Mouse (Mus musculus) CH12.LX (cell line): ENCODE data around the gene Tbx6. TPM values are rescaled to one million over a fixed set of nuclear protein-coding genes. Genes with fewer than 3 reads are reported as not detected.

Experiments used
- DNase-seq: peaks from one replicate; pipeline ENCODE4 v3.0.0-alpha.2; 2013; ENCODE audit errors: extremely low read depth
- H3K27ac ChIP-seq: 2 replicates; pipeline ENCODE4 v1.5.1; 2012; ENCODE audit warnings: low read depth, mild to moderate bottlenecking, control low read depth, moderate library complexity; ENCODE audit not compliant: insufficient read depth
- H3K27me3 ChIP-seq: replicated peaks from 2 replicates; pipeline ENCODE3; 2012; ENCODE audit warnings: inconsistent platforms
- H3K36me3 ChIP-seq, 2 experiments: replicated peaks in 1 of 2; 2 replicates each; pipeline versions ENCODE3 to v1.6.1; 2012; ENCODE audit warnings: inconsistent platforms in 1 of 2, low read length in 1 of 2, mild to moderate bottlenecking in 1 of 2, mixed read lengths in 1 of 2, moderate library complexity in 1 of 2; ENCODE audit not compliant: control insufficient read depth in 1 of 2, insufficient read depth in 1 of 2
- H3K4me1 ChIP-seq, 2 experiments: 2 replicates each; pipeline ENCODE4 v1.6.1; 2012; ENCODE audit warnings: inconsistent platforms in 1 of 2, moderate library complexity in 1 of 2; ENCODE audit not compliant: insufficient read depth in 2 of 2, control insufficient read depth in 1 of 2
- H3K4me2 ChIP-seq: 2 replicates; pipeline ENCODE4 v1.6.1; 2012; ENCODE audit warnings: low read depth, mild to moderate bottlenecking, control low read depth; ENCODE audit not compliant: poor library complexity, insufficient read depth, severe bottlenecking
- H3K4me3 ChIP-seq, 3 experiments: fragments of 150-350 bp in 1 of 3; sonication (generic) in 1 of 3; replicated peaks in 1 of 3; 2 replicates each; pipeline versions ENCODE3 to v1.5.1; 2011 to 2012; ENCODE audit warnings: low read depth in 2 of 3, low read length in 2 of 3, mild to moderate bottlenecking in 2 of 3, moderate library complexity in 2 of 3, control low read depth in 1 of 3, improper control_type of control experiment in 1 of 3, inconsistent platforms in 1 of 3, mixed read lengths in 1 of 3; ENCODE audit not compliant: poor library complexity in 1 of 3
- H3K79me2 ChIP-seq: replicated peaks from 2 replicates; pipeline ENCODE4 v1.6.1; 2012; ENCODE audit warnings: mild to moderate bottlenecking, moderate library complexity; ENCODE audit not compliant: control insufficient read depth, poor library complexity, insufficient read depth, severe bottlenecking; ENCODE audit errors: extremely low read depth
- H3K9ac ChIP-seq: 2 replicates; pipeline ENCODE4 v1.6.1; 2012; ENCODE audit warnings: low read depth, mild to moderate bottlenecking, control low read depth, moderate library complexity; ENCODE audit not compliant: insufficient read depth
- H3K9me3 ChIP-seq: replicated peaks from 2 replicates; pipeline ENCODE3; 2012; ENCODE audit warnings: low read length, inconsistent platforms, mixed read lengths
- CHD2 ChIP-seq: IDR thresholded peaks from 2 replicates; pipeline ENCODE4 v1.6.1; 2011; ENCODE audit warnings: low read length, improper control_type of control experiment
- CTCF ChIP-seq, 2 experiments: IDR thresholded peaks in 1 of 2; conservative IDR thresholded peaks in 1 of 2; 2 replicates each; pipeline ENCODE4 v1.5.1; 2011 to 2012; ENCODE audit warnings: low read depth in 2 of 2, low read length in 2 of 2, improper control_type of control experiment in 1 of 2, inconsistent platforms in 1 of 2, mild to moderate bottlenecking in 1 of 2, moderate library complexity in 1 of 2
- E2F4 ChIP-seq: IDR thresholded peaks from 2 replicates; pipeline ENCODE4 v1.6.1; 2011; ENCODE audit warnings: low read depth, low read length, improper control_type of control experiment; ENCODE audit not compliant: insufficient replicate concordance
- IRF4 ChIP-seq: IDR thresholded peaks from 2 replicates; pipeline ENCODE4 v1.6.1; 2014; ENCODE audit warnings: low read depth, mild to moderate bottlenecking, inconsistent platforms, low read length, improper control_type of control experiment
- JUN ChIP-seq: IDR thresholded peaks from 2 replicates; pipeline ENCODE4 v1.6.1; 2011; ENCODE audit warnings: low read depth, mild to moderate bottlenecking, low read length, improper control_type of control experiment, moderate library complexity; ENCODE audit not compliant: insufficient read depth
- KAT2A ChIP-seq: IDR thresholded peaks from 2 replicates; pipeline ENCODE4 v1.6.1; 2012; ENCODE audit warnings: low read length, improper control_type of control experiment, inconsistent platforms; ENCODE audit not compliant: insufficient replicate concordance
- MAFK ChIP-seq: IDR thresholded peaks from 2 replicates; pipeline ENCODE4 v1.6.1; 2011; ENCODE audit warnings: low read length, improper control_type of control experiment; ENCODE audit not compliant: insufficient replicate concordance
- MEF2A ChIP-seq: IDR thresholded peaks from 2 replicates; pipeline ENCODE4 v1.6.1; 2014; ENCODE audit warnings: low read depth, mild to moderate bottlenecking, inconsistent platforms, low read length, improper control_type of control experiment, borderline replicate concordance
- PAX5 ChIP-seq: IDR thresholded peaks from 2 replicates; pipeline ENCODE4 v1.6.1; 2012; ENCODE audit warnings: low read length, inconsistent platforms, mixed read lengths
- RCOR1 ChIP-seq: conservative IDR thresholded peaks from 2 replicates; pipeline ENCODE4 v1.6.1; 2012; ENCODE audit warnings: low read depth, mild to moderate bottlenecking, inconsistent platforms, low read length, improper control_type of control experiment
- SIN3A ChIP-seq: IDR thresholded peaks from 2 replicates; pipeline ENCODE4 v1.6.1; 2012; ENCODE audit warnings: low read length, improper control_type of control experiment, inconsistent platforms
- TCF12 ChIP-seq: IDR thresholded peaks from 2 replicates; pipeline ENCODE4 v1.6.1; 2014; ENCODE audit warnings: low read depth, mild to moderate bottlenecking, inconsistent platforms, low read length, improper control_type of control experiment
- UBTF ChIP-seq: IDR thresholded peaks from 2 replicates; pipeline ENCODE4 v1.6.1; 2012; ENCODE audit warnings: low read depth, mild to moderate bottlenecking, inconsistent platforms, low read length, improper control_type of control experiment, moderate library complexity
- USF1 ChIP-seq: IDR thresholded peaks from 2 replicates; pipeline ENCODE4 v1.6.1; 2014; ENCODE audit warnings: low read depth, mild to moderate bottlenecking, inconsistent platforms, low read length, improper control_type of control experiment
- ZC3H11A ChIP-seq: IDR thresholded peaks from 2 replicates; pipeline ENCODE4 v1.6.1; 2012; ENCODE audit warnings: low read depth, mild to moderate bottlenecking, inconsistent platforms, low read length, improper control_type of control experiment
- ZKSCAN1 ChIP-seq: IDR thresholded peaks from 2 replicates; pipeline ENCODE4 v1.6.1; 2012; ENCODE audit warnings: low read depth, inconsistent platforms, low read length, improper control_type of control experiment, borderline replicate concordance
- ZNF384 ChIP-seq: IDR thresholded peaks from 2 replicates; pipeline ENCODE4 v1.6.1; 2012; ENCODE audit warnings: low read depth, low read length, improper control_type of control experiment, inconsistent platforms
- dilution Hi-C: fragments of 300-500 bp; cut with MboI; formaldehyde crosslinking; loops from 2 replicates; pipeline ENCODE4 v1.14.3; 2020; ENCODE audit warnings: low sequenced_read_pairs; ENCODE audit not compliant: extremely low pct_unique_long_range_greater_than_20kb, extremely low pct_ligation_motif_present
- in situ Hi-C: fragments of 300-500 bp; cut with MboI; formaldehyde crosslinking; loops from 3 replicates; pipeline ENCODE4 v1.14.3; 2019; ENCODE audit warnings: low sequenced_read_pairs, low pct_ligation_motif_present, low pct_unique_long_range_greater_than_20kb, mixed read lengths
- polyA plus RNA-seq: library from polyadenylated mRNA; unstranded; fragments of >175 nt; gene quantifications from 2 replicates; pipeline ENCODE4 v1.2.1, GENCODE M21; 2012; ENCODE audit warnings: low read depth; ENCODE audit not compliant: insufficient read length
- total RNA-seq, 2 experiments: library from RNA; depleted of rRNA; stranded (reverse); fragments of 300-350 nt in 1 of 2; fragments of >200 nt in 1 of 2; gene quantifications; 2 replicates each; pipeline ENCODE4 v1.2.3; 2012 to 2014

Tbx6 gene
- total and polyA plus RNA-seq, 3 experiments, result 12.8 to 31.5 (median 15.8) TPM

DNA sequence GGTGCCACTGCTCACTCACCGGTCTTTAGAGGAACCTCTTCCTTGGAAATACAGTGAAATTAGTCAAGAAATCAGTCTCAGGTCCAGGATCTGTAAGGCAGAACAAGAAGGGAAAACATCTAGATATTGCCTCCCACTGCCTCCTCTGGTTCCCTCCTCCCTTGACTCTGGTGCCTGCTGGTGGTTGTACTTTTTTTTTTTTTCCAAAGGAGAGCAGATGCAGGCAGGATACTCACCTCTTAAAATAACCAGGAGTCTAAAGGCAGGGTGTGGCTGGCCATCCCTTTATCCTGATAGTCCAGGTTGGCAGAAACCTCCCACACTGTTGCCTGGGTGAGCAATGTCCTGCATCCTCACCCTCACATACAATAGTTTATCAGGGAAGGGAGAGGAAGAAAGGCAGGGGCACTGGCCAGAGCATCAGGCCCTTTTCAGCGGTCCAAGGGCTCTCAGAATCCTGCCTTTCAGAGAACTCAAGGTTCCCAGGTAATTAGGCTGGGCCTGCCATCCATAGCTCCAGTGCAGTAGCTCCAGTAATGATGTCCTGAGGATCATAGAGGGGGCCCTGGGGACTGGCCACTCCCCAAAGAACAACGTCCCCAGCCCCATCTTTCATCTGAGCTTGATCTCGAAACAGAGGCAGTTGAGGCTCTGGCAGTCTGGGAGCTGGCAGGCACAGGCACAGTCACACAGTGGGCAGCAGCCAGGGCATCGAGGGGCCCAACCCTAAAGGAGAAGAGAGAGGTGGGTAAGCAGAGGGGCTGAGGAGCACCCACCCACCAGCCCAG lies 19.2 kb downstream of the Tbx6 start:
- H3K9ac ChIP-seq, result peak overlapping the region; percentile 90
- H3K27me3 ChIP-seq, result no peaks in the 10 kb centered on the region
- dilution Hi-C loops (no loop called here), in situ Hi-C loops (no loop called here)
- H3K4me3 ChIP-seq, result peak overlapping the region; percentile 73 to 95 (median 77)
- TF ChIP-seq E2F4 (no peak), MEF2A (no peak), PAX5 (no peak), RCOR1 (no peak), ZNF384 (no peak; the same call in 1 of the 2 replicates), CHD2 (no peak), IRF4 (no peak), KAT2A (no peak), TCF12 (no peak), CTCF (conservative IDR thresholded peaks at IDR 0.05 in 1 of 2, IDR thresholded peaks at IDR 0.05 in 1 of 2; ENCODE audit: low read depth in 2 of 2, low read length in 2 of 2) (no peak), USF1 (no peak), SIN3A (no peak), ZC3H11A (no peak), JUN (no peak)
- peaks cover 6 to 28% of the 10 kb centered on the region in 2 experiments; a peak in 3 of 4 replicates for H3K4me1 ChIP-seq
- DNase-seq, result no peak
- peak overlapping the region; percentile 92; the same call in 1 of the 2 replicates for H3K27ac ChIP-seq
- H3K4me2 ChIP-seq, result peak overlapping the region; percentile 72
- peaks cover 21 to 28% of the 10 kb centered on the region in 2 experiments for H3K36me3 ChIP-seq
- H3K9me3 ChIP-seq, result no peaks in the 10 kb centered on the region
- peaks cover 26% of the 10 kb centered on the region for H3K79me2 ChIP-seq

- H3K4me1 ChIP-seq, result peaks cover 3 to 22% of the 10 kb centered on the region in 2 experiments; a peak in 3 of 4 replicates
- dilution Hi-C loops, result no loop called here
- H3K27ac ChIP-seq, result no peak overlapping the region
These were observed 19.8 kb downstream of the Tbx6 start for GRCm38 (mm10) chr7:126801057-126801422.

More at GRCm38 (mm10) chr7:126801057-126801422, 19.8 kb downstream of the Tbx6 start:
- DNase-seq, result no peak
- peaks cover 15 to 22% of the 10 kb centered on the region in 2 experiments for H3K36me3 ChIP-seq
- in situ Hi-C loops, result no loop called here
- TF ChIP-seq ZKSCAN1 (peak; percentile 59; the same call in 1 of the 2 replicates), MAFK (no peak), UBTF (no peak)
- TF ChIP-seq, all 38 proteins: peak for 1
- no peaks in the 10 kb centered on the region for H3K9me3 ChIP-seq
- H3K79me2 ChIP-seq, result peaks cover 24% of the 10 kb centered on the region
- no peaks in the 10 kb centered on the region for H3K27me3 ChIP-seq
- no peak overlapping the region for H3K4me3 ChIP-seq
- H3K9ac ChIP-seq, result no peak overlapping the region
- H3K4me2 ChIP-seq, result no peak overlapping the region
